Mouse (Mus musculus): ENCODE measurements at regions not wholly inside any gene's neighbourhood (a gene's known extent, or its start where the extent isn't known, plus 50 kb on each side); places are given as distances from the start of the nearest gene placed in this dataset.

- Histone ChIP-seq H3K4me3 (ENCODE audit: low read depth, low read length) (peak overlapping the region; percentile 33), H3K4me2 (replicated peaks; ENCODE audit: low read depth) (peak overlapping the region; percentile 68), H3K27me3 (replicated peaks; ENCODE audit: control insufficient read depth, insufficient read depth, low read length) (no peaks in the 10 kb centered on the region), H3K9me3 (ENCODE audit: control insufficient read depth) (no peaks in the 10 kb centered on the region), H3K9ac (ENCODE audit: low read depth, low read length) (0 out of 2 replicates have a peak overlapping the region, but pooled peaks have one; percentile 17), H3K36me3 (ENCODE audit: control insufficient read depth, insufficient read depth) (no peaks in the 10 kb centered on the region), H3K27ac (ENCODE audit: low read depth, low read length) (peak overlapping the region; percentile 30; the same call in 1 of the 2 replicates), H3K4me1 (replicated peaks; ENCODE audit: control insufficient read depth, insufficient read depth, low read length) (0 out of 2 replicates have a peak, but pooled peaks cover 14% of the 10 kb centered on the region)
- peak; percentile 77 for ATAC-seq
- 2% methylated on average over 12 of the region's 12 CpGs for WGBS
- peak; percentile 53 for TF ChIP-seq CTCF (IDR thresholded peaks at IDR 0.05; ENCODE audit: low read depth)
Observed at GRCm38 (mm10) chr5:43355026-43355580, 122.1 kb downstream of the Cpeb2 start.

GRCm38 (mm10) chr5:43355832-43356231 is 122.9 kb downstream of the Cpeb2 start:
- Histone ChIP-seq H3K27ac (ENCODE audit: low read depth, low read length) (no peak overlapping the region), H3K4me2 (replicated peaks; ENCODE audit: low read depth) (no peak overlapping the region), H3K9ac (ENCODE audit: low read depth, low read length) (no peak overlapping the region), H3K4me1 (replicated peaks; ENCODE audit: control insufficient read depth, insufficient read depth, low read length) (0 out of 2 replicates have a peak, but pooled peaks cover 11% of the 10 kb centered on the region), H3K4me3 (ENCODE audit: low read depth, low read length) (no peak overlapping the region), H3K36me3 (ENCODE audit: control insufficient read depth, insufficient read depth) (no peaks in the 10 kb centered on the region), H3K9me3 (ENCODE audit: control insufficient read depth) (no peaks in the 10 kb centered on the region), H3K27me3 (replicated peaks; ENCODE audit: control insufficient read depth, insufficient read depth, low read length) (no peaks in the 10 kb centered on the region)
- TF ChIP-seq CTCF (IDR thresholded peaks at IDR 0.05; ENCODE audit: low read depth) = peak; percentile 42
- no peak for ATAC-seq
- WGBS = 83% methylated on average over 16 of the region's 16 CpGs

GRCm38 (mm10) chr5:43357100-43357680 is 124.2 kb downstream of the Cpeb2 start:
- ATAC-seq = no peak
- H3K27me3 ChIP-seq (replicated peaks; ENCODE audit: control insufficient read depth, insufficient read depth, low read length) = 0 out of 2 replicates have a peak, but pooled peaks cover 3% of the 10 kb centered on the region
- no peak overlapping the region for H3K4me2 ChIP-seq (replicated peaks; ENCODE audit: low read depth)
- no peaks in the 10 kb centered on the region for H3K36me3 ChIP-seq (ENCODE audit: control insufficient read depth, insufficient read depth)
- H3K9ac ChIP-seq (ENCODE audit: low read depth, low read length) = no peak overlapping the region
- H3K27ac ChIP-seq (ENCODE audit: low read depth, low read length) = no peak overlapping the region
- no peak overlapping the region for H3K4me3 ChIP-seq (ENCODE audit: low read depth, low read length)
- no peaks in the 10 kb centered on the region for H3K9me3 ChIP-seq (ENCODE audit: control insufficient read depth)
- 0 out of 2 replicates have a peak, but pooled peaks cover 11% of the 10 kb centered on the region for H3K4me1 ChIP-seq (replicated peaks; ENCODE audit: control insufficient read depth, insufficient read depth, low read length)
- TF ChIP-seq CTCF (IDR thresholded peaks at IDR 0.05; ENCODE audit: low read depth) = peak; percentile 82
- WGBS = 84% methylated on average over 5 of the region's 5 CpGs

- Histone ChIP-seq H3K9ac (ENCODE audit: low read depth, low read length) (no peak overlapping the region), H3K36me3 (ENCODE audit: control insufficient read depth, insufficient read depth) (no peaks in the 10 kb centered on the region), H3K4me2 (replicated peaks; ENCODE audit: low read depth) (no peak overlapping the region), H3K27ac (ENCODE audit: low read depth, low read length) (no peak overlapping the region), H3K4me3 (ENCODE audit: low read depth, low read length) (no peak overlapping the region), H3K27me3 (replicated peaks; ENCODE audit: control insufficient read depth, insufficient read depth, low read length) (0 out of 2 replicates have a peak, but pooled peaks cover 3% of the 10 kb centered on the region), H3K9me3 (ENCODE audit: control insufficient read depth) (no peaks in the 10 kb centered on the region), H3K4me1 (replicated peaks; ENCODE audit: control insufficient read depth, insufficient read depth, low read length) (0 out of 2 replicates have a peak, but pooled peaks cover 9% of the 10 kb centered on the region)
- WGBS = 81% methylated on average over 5 of the region's 5 CpGs
- ATAC-seq = no peak
- TF ChIP-seq CTCF (IDR thresholded peaks at IDR 0.05; ENCODE audit: low read depth) = no peak
Observed at GRCm38 (mm10) chr5:43357901-43358300, 124.9 kb downstream of the Cpeb2 start.

GRCm38 (mm10) chr5:43358928-43359765 is 126.2 kb downstream of the Cpeb2 start:
- no peak for ATAC-seq
- H3K36me3 ChIP-seq (ENCODE audit: control insufficient read depth, insufficient read depth) = no peaks in the 10 kb centered on the region
- H3K4me2 ChIP-seq (replicated peaks; ENCODE audit: low read depth) = no peak overlapping the region
- WGBS = 72% methylated on average over 7 of the region's 7 CpGs
- no peak overlapping the region for H3K9ac ChIP-seq (ENCODE audit: low read depth, low read length)
- no peak overlapping the region for H3K27ac ChIP-seq (ENCODE audit: low read depth, low read length)
- H3K4me1 ChIP-seq (replicated peaks; ENCODE audit: control insufficient read depth, insufficient read depth, low read length) = 0 out of 2 replicates have a peak, but pooled peaks cover 8% of the 10 kb centered on the region
- TF ChIP-seq CTCF (IDR thresholded peaks at IDR 0.05; ENCODE audit: low read depth) = no peak
- H3K27me3 ChIP-seq (replicated peaks; ENCODE audit: control insufficient read depth, insufficient read depth, low read length) = 0 out of 2 replicates have a peak, but pooled peaks cover 3% of the 10 kb centered on the region
- H3K9me3 ChIP-seq (ENCODE audit: control insufficient read depth) = no peaks in the 10 kb centered on the region
- no peak overlapping the region for H3K4me3 ChIP-seq (ENCODE audit: low read depth, low read length)

GRCm38 (mm10) chr5:43360298-43360697 is 127.3 kb downstream of the Cpeb2 start:
- peak; percentile 84 for TF ChIP-seq CTCF (IDR thresholded peaks at IDR 0.05; ENCODE audit: low read depth)
- Histone ChIP-seq H3K36me3 (ENCODE audit: control insufficient read depth, insufficient read depth) (no peaks in the 10 kb centered on the region), H3K9me3 (ENCODE audit: control insufficient read depth) (no peaks in the 10 kb centered on the region), H3K4me2 (replicated peaks; ENCODE audit: low read depth) (no peak overlapping the region), H3K9ac (ENCODE audit: low read depth, low read length) (no peak overlapping the region), H3K27ac (ENCODE audit: low read depth, low read length) (no peak overlapping the region), H3K27me3 (replicated peaks; ENCODE audit: control insufficient read depth, insufficient read depth, low read length) (0 out of 2 replicates have a peak, but pooled peaks cover 3% of the 10 kb centered on the region), H3K4me3 (ENCODE audit: low read depth, low read length) (no peak overlapping the region), H3K4me1 (replicated peaks; ENCODE audit: control insufficient read depth, insufficient read depth, low read length) (0 out of 2 replicates have a peak, but pooled peaks cover 2% of the 10 kb centered on the region)
- ATAC-seq = no peak
- WGBS = 35% methylated on average over 3 of the region's 3 CpGs

Measured in intestine, postnatal 0 days (tissue).